Mouse (Mus musculus) midbrain, embryonic 15.5 days (tissue): Measurements from ENCODE around the gene Plxna4. TPM values are rescaled to one million over a fixed set of nuclear protein-coding genes. Genes with fewer than 3 reads are reported as not detected.
A peak's percentile ranks its signal among the peaks of the same experiment; 100 is the strongest.

Experiments
- ATAC-seq: fragments of 200-750 bp; cut with Nextera tagmentation; replicated peaks from 2 replicates; pipeline ENCODE4 v1.8.0; 2017; ENCODE audit warnings: moderate TSS enrichment
- H3K27ac ChIP-seq: fragments of 300-500 bp; sonication (generic); 2 replicates; pipeline ENCODE4 v1.5.1; 2015; ENCODE audit warnings: mild to moderate bottlenecking, inconsistent platforms
- H3K27me3 ChIP-seq: fragments of 300-500 bp; sonication (generic); replicated peaks from 2 replicates; pipeline ENCODE4 v1.6.1; 2015; ENCODE audit warnings: inconsistent platforms
- H3K36me3 ChIP-seq: fragments of 300-500 bp; sonication (generic); replicated peaks from 2 replicates; pipeline ENCODE4 v1.6.1; 2015; ENCODE audit warnings: inconsistent platforms
- H3K4me1 ChIP-seq: fragments of 300-500 bp; sonication (generic); 2 replicates; pipeline ENCODE4 v1.6.1; 2015; ENCODE audit warnings: inconsistent platforms
- H3K4me2 ChIP-seq: fragments of 300-500 bp; sonication (generic); 2 replicates; pipeline ENCODE4 v1.6.1; 2015; ENCODE audit warnings: inconsistent platforms, mild to moderate bottlenecking, moderate library complexity
- H3K4me3 ChIP-seq: fragments of 300-500 bp; sonication (generic); 2 replicates; pipeline ENCODE4 v1.5.1; 2015; ENCODE audit warnings: mild to moderate bottlenecking, inconsistent platforms
- H3K9ac ChIP-seq: fragments of 300-500 bp; sonication (generic); 2 replicates; pipeline ENCODE4 v1.6.1; 2015; ENCODE audit warnings: mild to moderate bottlenecking, inconsistent platforms
- H3K9me3 ChIP-seq: fragments of 300-500 bp; sonication (generic); 2 replicates; pipeline ENCODE4 v1.6.1; 2016; ENCODE audit warnings: inconsistent platforms
- WGBS: fragments of 180-500 bp; shearing (Covaris S2); methylation state at CpG from one replicate; pipeline ENCODE4 v1.1.7; 2015; ENCODE audit warnings: mixed read lengths; 5-methylcytosine and 5-hydroxymethylcytosine counted together
- polyA plus RNA-seq: library from polyadenylated mRNA; unstranded; fragments of >200 nt; fragmentation: Nextera tagmentation; extraction: Ambion mirVana; gene quantifications from 2 replicates; pipeline ENCODE4 v1.2.1, GENCODE M21; 2015

Plxna4 gene
- polyA plus RNA-seq, 1 experiment from 2014 or later, result 14.2 TPM

- Histone ChIP-seq H3K9me3 (no peaks in the 10 kb centered on the region), H3K9ac (peak overlapping the region; percentile 94), H3K27me3 (peaks cover 9% of the 10 kb centered on the region; the same call in 1 of the 2 replicates), H3K27ac (peak overlapping the region; percentile 92), H3K4me2 (peak overlapping the region; percentile 66), H3K4me1 (peaks cover 38% of the 10 kb centered on the region), H3K4me3 (peak overlapping the region; percentile 72), H3K36me3 (no peaks in the 10 kb centered on the region)
- ATAC-seq, result peak; percentile 57
- WGBS, result under 1% methylated on average over 82 of the region's 82 CpGs
Measured at GRCm38 (mm10) chr6:32587136-32588009, 619 bp downstream of the Plxna4 start.

DNA sequence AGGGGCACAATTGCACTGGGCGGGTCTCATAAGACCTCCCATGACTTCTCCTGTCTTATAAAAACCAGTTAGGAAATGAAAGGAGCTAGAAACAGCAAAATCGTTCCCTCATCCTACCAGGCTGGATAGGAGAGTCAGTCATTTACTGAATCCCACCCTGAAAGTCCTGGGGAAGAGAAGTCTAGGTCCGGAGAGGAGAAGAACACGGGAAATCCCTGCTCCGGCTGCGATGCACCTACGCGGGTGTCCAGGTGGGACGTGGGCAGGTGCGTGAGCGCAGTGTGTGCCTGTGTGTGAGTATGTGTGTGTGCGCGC, 1.2 kb downstream of the Plxna4 start:
- no peak; the same call in 1 of the 2 replicates for ATAC-seq

GRCm38 (mm10) chr6:32586390-32586789, 1.6 kb downstream of the Plxna4 start:
- Histone ChIP-seq H3K9me3 (no peaks in the 10 kb centered on the region), H3K4me2 (peak overlapping the region; percentile 66), H3K9ac (peak overlapping the region; percentile 94), H3K4me3 (peak overlapping the region; percentile 72), H3K36me3 (no peaks in the 10 kb centered on the region), H3K27me3 (peaks cover 9% of the 10 kb centered on the region; the same call in 1 of the 2 replicates), H3K27ac (peak overlapping the region; percentile 92), H3K4me1 (peaks cover 44% of the 10 kb centered on the region)
- ATAC-seq, result no peak; the same call in 1 of the 2 replicates
- under 1% methylated on average over 13 of the region's 13 CpGs for WGBS

More for the DNA sequence above, 1.2 kb downstream of the Plxna4 start:
- Histone ChIP-seq H3K9ac (peak overlapping the region; percentile 94), H3K4me2 (peak overlapping the region; percentile 66), H3K36me3 (no peaks in the 10 kb centered on the region), H3K27me3 (peaks cover 9% of the 10 kb centered on the region; the same call in 1 of the 2 replicates), H3K4me3 (peak overlapping the region; percentile 72), H3K4me1 (peaks cover 44% of the 10 kb centered on the region), H3K9me3 (no peaks in the 10 kb centered on the region), H3K27ac (peak overlapping the region; percentile 92)
- 2% methylated on average over 13 of the region's 13 CpGs for WGBS

DNA sequence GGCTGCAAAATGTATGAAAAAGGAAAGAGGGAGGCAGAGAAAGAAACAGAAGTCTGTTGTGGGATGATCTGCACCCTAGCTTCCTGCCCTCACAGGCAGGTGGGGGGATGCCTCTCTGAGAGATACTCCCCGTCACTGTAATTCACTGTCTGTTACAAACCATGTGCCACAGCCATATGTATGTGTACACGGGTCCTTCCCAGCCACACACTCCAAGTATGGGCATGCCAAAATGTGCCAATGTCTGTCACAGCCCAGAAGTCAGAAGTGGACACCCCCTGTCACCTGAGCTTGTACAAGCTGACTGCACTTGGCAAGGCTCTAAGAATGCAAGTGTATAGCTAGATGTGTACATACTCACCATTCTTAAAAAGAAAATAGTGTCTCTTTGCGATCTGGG, 2.8 kb downstream of the Plxna4 start:
- 0 out of 2 replicates have a peak overlapping the region, but pooled peaks have one; percentile 39 for H3K27ac ChIP-seq
- H3K4me2 ChIP-seq, result peak overlapping the region; percentile 66
- peaks cover 5% of the 10 kb centered on the region; the same call in 1 of the 2 replicates for H3K27me3 ChIP-seq
- no peaks in the 10 kb centered on the region for H3K9me3 ChIP-seq
- peak overlapping the region; percentile 72 for H3K4me3 ChIP-seq
- WGBS, result 33% methylated on average over 3 of the region's 3 CpGs
- H3K4me1 ChIP-seq, result peaks cover 44% of the 10 kb centered on the region
- no peak for ATAC-seq
- no peaks in the 10 kb centered on the region for H3K36me3 ChIP-seq
- peak overlapping the region; percentile 37; the same call in 1 of the 2 replicates for H3K9ac ChIP-seq

DNA sequence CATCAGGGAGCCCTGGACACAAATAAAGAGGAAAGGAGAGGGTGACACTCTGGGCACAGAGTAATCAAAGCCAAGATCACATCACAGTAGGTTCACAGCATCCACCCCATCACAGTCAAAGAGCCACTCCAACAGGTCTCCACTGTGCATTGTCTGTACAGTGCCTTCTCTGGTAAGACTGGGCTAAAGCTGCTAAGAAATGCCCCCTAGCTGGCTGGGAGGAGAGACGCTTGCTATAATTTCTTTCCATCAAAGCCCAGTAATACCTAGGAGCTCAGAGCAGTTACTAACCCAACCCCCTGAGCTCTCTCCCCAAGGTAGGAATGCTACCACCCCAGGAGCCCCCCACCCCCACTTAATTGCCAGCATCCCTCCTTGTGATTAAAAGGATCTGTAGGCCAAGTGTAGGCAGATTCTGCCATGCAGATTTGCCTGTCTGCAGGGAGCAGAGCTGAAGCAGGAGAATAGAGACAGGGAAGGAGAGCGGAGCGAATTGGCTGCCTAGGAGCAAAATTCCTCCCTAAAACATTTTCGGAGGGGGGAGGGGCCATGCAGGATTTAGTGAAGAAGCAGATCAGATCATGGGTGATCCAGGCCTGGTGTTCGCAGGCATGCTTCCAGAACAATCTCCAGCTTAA, 3.6 kb downstream of the Plxna4 start:
- H3K9me3 ChIP-seq, result no peaks in the 10 kb centered on the region
- 0 out of 2 replicates have a peak, but pooled peaks have one; percentile 10 for ATAC-seq
- H3K27ac ChIP-seq, result peak overlapping the region; percentile 39
- peak overlapping the region; percentile 66 for H3K4me2 ChIP-seq
- H3K36me3 ChIP-seq, result no peaks in the 10 kb centered on the region
- peak overlapping the region; percentile 37 for H3K9ac ChIP-seq
- H3K4me1 ChIP-seq, result peaks cover 44% of the 10 kb centered on the region
- H3K27me3 ChIP-seq, result no peaks in the 10 kb centered on the region
- 7% methylated on average over 5 of the region's 5 CpGs for WGBS
- peak overlapping the region; percentile 72 for H3K4me3 ChIP-seq

GRCm38 (mm10) chr6:32583582-32583981, 4.4 kb downstream of the Plxna4 start:
- Histone ChIP-seq H3K9ac (no peak overlapping the region), H3K36me3 (no peaks in the 10 kb centered on the region), H3K9me3 (no peaks in the 10 kb centered on the region), H3K4me1 (peaks cover 44% of the 10 kb centered on the region), H3K27me3 (no peaks in the 10 kb centered on the region), H3K4me3 (peak overlapping the region; percentile 72), H3K27ac (no peak overlapping the region), H3K4me2 (peak overlapping the region; percentile 66)
- ATAC-seq, result no peak
- 8% methylated on average over 3 of the region's 3 CpGs for WGBS

DNA sequence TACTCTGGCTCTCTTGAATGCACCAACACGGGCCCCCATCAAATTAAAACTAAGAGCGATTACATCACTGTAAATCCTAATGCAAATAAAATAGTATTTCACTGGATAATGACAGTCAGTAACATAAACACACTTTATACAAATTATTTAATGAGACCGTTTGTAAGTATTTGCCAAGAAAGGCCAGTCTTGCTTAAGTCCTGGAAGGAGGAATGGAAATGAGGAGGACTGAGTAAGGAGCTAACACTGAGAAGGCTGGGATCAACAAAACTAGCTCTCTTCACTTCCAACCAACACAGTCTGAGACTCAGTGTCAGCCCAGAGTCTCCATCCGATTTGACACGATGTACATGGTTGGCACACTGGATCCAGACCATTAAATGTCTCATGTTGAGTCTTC, 16.5 kb downstream of the Plxna4 start:
- 88% methylated on average over 5 of the region's 5 CpGs for WGBS
- no peaks in the 10 kb centered on the region for H3K36me3 ChIP-seq
- no peak overlapping the region for H3K9ac ChIP-seq
- no peak overlapping the region for H3K4me2 ChIP-seq
- no peaks in the 10 kb centered on the region for H3K27me3 ChIP-seq
- no peaks in the 10 kb centered on the region for H3K9me3 ChIP-seq
- H3K4me1 ChIP-seq, result peaks cover 1% of the 10 kb centered on the region; the same call in 1 of the 2 replicates
- no peak overlapping the region for H3K4me3 ChIP-seq
- no peak for ATAC-seq
- H3K27ac ChIP-seq, result no peak overlapping the region

DNA sequence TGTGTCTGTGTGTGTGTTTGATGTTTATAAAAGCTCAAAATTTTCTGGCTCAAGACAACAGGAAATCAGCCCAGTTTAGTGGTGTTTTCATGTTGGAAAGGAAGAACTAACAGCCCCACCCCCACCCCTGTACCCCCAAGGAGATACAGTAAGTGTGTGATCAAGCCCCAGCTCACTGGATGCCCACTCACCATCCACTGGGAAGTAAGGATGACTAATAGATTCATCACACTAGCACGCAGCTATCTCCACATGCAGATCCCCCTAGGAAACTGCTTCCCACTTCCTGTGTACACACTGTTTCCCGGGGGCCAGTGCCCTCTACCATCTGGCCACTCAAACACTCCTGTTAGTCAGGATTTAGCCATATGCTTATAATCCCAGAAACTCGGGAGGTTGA, 17.5 kb downstream of the Plxna4 start:
- ATAC-seq, result no peak
- H3K27ac ChIP-seq, result no peak overlapping the region
- peaks cover 2% of the 10 kb centered on the region; the same call in 1 of the 2 replicates for H3K4me1 ChIP-seq
- H3K4me3 ChIP-seq, result no peak overlapping the region
- no peak overlapping the region for H3K9ac ChIP-seq
- WGBS, result 36% methylated on average over 3 of the region's 3 CpGs
- H3K4me2 ChIP-seq, result no peak overlapping the region
- no peaks in the 10 kb centered on the region for H3K36me3 ChIP-seq
- H3K9me3 ChIP-seq, result no peaks in the 10 kb centered on the region
- no peaks in the 10 kb centered on the region for H3K27me3 ChIP-seq

GRCm38 (mm10) chr6:32569919-32570318, 18.1 kb downstream of the Plxna4 start:
- 87% methylated on average over 3 of the region's 3 CpGs for WGBS
- ATAC-seq, result no peak

DNA sequence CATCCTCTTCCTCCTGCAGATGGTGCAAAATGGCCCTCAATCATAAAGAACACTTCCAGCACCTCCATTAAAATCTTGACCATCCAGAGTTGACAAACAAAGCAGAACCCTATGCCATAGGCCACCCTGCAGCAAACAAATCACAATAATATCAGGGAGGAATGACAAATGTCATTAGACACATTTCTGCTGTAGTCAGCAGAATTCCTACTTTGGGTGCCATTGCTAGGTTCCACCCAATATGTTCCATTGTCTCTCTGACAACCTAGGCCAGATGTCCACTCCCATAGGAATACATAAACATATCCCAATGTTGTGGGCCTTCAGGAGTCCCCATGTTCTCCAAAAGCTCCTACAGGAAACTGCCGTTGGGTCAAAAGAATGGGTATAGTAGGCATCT, 41.1 kb downstream of the Plxna4 start:
- Histone ChIP-seq H3K9ac (no peak overlapping the region), H3K36me3 (no peaks in the 10 kb centered on the region), H3K4me2 (no peak overlapping the region), H3K4me1 (no peaks in the 10 kb centered on the region), H3K27ac (no peak overlapping the region), H3K9me3 (no peaks in the 10 kb centered on the region), H3K27me3 (no peaks in the 10 kb centered on the region), H3K4me3 (no peak overlapping the region)
- ATAC-seq, result no peak
- WGBS, result 98% methylated on average over 1 of the region's 1 CpGs

More at GRCm38 (mm10) chr6:32569919-32570318, 18.1 kb downstream of the Plxna4 start:
- Histone ChIP-seq H3K4me1 (peaks cover 2% of the 10 kb centered on the region; the same call in 1 of the 2 replicates), H3K9me3 (no peaks in the 10 kb centered on the region), H3K36me3 (no peaks in the 10 kb centered on the region), H3K27ac (no peak overlapping the region), H3K27me3 (no peaks in the 10 kb centered on the region), H3K9ac (no peak overlapping the region), H3K4me2 (no peak overlapping the region), H3K4me3 (no peak overlapping the region)

- Histone ChIP-seq H3K9ac (no peak overlapping the region), H3K4me3 (no peak overlapping the region), H3K4me2 (no peak overlapping the region), H3K27ac (no peak overlapping the region), H3K9me3 (no peaks in the 10 kb centered on the region), H3K4me1 (no peaks in the 10 kb centered on the region), H3K36me3 (no peaks in the 10 kb centered on the region), H3K27me3 (no peaks in the 10 kb centered on the region)
- no peak for ATAC-seq
- 92% methylated on average over 3 of the region's 3 CpGs for WGBS
Measured at GRCm38 (mm10) chr6:32544021-32544420, 44.0 kb downstream of the Plxna4 start.

GRCm38 (mm10) chr6:32540155-32540554, 47.8 kb downstream of the Plxna4 start:
- no peak for ATAC-seq
- WGBS, result 95% methylated on average over 4 of the region's 4 CpGs
- Histone ChIP-seq H3K27me3 (no peaks in the 10 kb centered on the region), H3K9ac (no peak overlapping the region), H3K9me3 (no peaks in the 10 kb centered on the region), H3K4me2 (no peak overlapping the region), H3K4me3 (no peak overlapping the region), H3K36me3 (no peaks in the 10 kb centered on the region), H3K27ac (no peak overlapping the region), H3K4me1 (no peaks in the 10 kb centered on the region)
